Mouse (Mus musculus): ENCODE measurements around the gene Dll1. TPM values are rescaled to one million over a fixed set of nuclear protein-coding genes. Genes with fewer than 3 reads are reported as not detected.

Dll1 gene
- total RNA-seq, 2 experiments from 2014 or later = 8.8 to 14.0 TPM

DNA sequence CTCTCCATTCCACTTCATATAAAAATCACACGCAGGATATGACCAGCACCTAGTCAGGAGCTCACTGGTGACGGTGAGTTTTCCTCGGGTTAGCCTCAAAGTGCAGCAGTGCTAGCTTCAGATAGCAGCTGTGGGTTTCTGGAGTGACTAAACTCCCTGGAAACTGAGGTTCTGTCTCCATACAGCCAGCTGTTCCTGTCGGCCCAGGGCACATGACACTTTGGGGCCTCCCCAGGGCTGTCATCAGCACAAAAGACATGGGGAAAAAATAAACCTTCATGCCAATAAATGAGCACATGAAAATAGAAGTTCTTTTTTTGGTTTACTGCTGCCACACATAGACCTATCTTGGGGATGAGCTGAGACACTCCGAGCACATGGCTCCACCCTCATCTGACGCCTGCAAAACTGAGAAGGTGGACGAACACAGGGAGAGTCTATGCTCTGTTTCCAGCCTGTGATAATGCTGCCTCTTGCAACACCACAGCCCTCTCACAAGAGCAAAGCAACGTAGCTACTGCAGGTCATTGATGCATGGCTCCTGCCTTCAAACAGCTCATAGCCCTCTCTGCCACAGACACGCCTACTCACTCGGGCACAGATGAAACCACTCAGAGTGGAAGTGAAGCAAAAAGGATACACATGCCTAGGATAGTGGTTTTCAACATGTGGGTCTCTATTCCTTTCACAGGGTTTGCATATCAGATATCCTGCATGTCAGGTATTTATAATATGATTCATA lies 23.6 kb downstream of the Dll1 start:
- no peak overlapping the region for H3K4me3 ChIP-seq
- DNase-seq (ENCODE audit: low spot score in 2 of 2) = no peak
- no peak for TF ChIP-seq CTCF (conservative IDR thresholded peaks at IDR 0.05)

DNA sequence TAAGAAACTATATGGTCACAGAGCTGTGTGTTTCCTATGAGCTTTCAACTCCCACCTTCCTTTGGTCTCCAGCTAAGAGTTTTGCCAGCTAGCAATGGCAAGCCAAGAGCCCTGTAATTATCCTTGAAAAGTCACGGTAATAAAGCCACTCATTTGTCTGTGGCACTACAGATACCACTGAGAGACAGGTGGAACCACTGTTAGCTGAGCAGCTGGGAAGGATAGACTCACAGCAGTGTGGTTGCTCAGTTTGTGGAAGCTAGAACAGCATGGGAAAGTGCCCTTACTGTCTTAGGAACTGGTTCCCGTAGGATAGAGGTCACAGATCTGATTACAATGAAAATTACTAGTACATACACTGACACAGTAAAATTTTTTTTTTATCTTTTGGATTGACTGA lies 26.5 kb downstream of the Dll1 start:
- no peak for TF ChIP-seq CTCF (conservative IDR thresholded peaks at IDR 0.05)

More for the DNA sequence above, 23.6 kb downstream of the Dll1 start:
- no peak overlapping the region for H3K27ac ChIP-seq

GRCm38 (mm10) chr17:15343071-15343822 lies 33.4 kb downstream of the Dll1 start:
- TF ChIP-seq CTCF (conservative IDR thresholded peaks at IDR 0.05) = no peak
- Histone ChIP-seq H3K4me3 (no peak overlapping the region; the same call in 1 of the 2 replicates), H3K27ac (no peak overlapping the region)
- peak in 1 of 2 experiments; percentile 20 for DNase-seq (ENCODE audit: low spot score in 2 of 2)

More for the DNA sequence above, 26.5 kb downstream of the Dll1 start:
- Histone ChIP-seq H3K4me3 (no peak overlapping the region), H3K27ac (no peak overlapping the region)
- DNase-seq (ENCODE audit: low spot score in 2 of 2) = no peak

DNA sequence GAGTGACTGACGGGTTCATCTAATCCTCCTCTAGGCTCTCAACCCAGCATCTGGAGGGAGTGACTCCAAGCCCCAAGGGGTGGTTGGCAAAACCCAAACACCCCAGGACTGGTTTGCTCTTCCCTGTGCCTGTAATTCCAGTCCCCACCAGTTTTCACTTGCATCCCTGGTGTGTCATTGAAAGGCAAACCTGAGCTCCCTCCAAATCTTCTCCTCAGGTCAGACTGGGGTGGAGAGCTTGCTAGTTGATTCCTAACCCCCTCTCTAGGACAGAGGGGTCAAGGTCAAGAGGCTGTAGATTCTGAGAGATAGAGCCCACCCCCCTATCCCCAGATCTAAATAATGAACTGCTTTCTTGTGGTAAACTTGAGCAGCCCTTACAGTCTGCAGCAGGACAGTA lies 38.8 kb downstream of the Dll1 start:
- TF ChIP-seq CTCF (conservative IDR thresholded peaks at IDR 0.05) = no peak
- Histone ChIP-seq H3K27ac (no peak overlapping the region), H3K4me3 (no peak overlapping the region)
- DNase-seq (ENCODE audit: low spot score in 2 of 2) = no peak

DNA sequence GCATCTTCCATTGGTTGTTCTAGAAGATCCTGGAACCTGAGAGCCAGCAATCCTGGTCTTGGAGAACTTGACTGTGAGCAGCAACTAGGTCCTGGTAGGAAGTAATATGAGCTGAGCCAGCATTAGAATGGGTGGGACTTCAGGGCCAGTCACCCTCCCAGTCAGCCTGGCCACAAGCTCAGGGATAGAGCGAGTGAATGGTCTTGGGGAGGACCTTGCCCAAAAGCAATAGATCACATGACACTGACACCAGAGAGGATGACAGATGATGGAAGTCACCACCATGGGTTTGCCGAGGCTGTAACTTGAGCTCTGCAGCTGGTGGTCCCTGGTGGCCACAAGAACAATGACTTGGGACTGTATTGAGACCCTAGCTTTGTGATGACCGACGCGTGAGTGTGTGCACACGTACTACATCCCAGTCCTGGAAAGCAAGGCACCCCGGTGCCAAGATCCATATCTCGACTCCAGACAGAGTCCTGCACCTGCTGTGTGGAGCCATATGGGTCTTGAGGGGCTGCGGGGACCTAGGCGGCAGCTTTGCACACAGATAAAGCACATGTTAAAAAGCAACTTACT lies 46.8 kb downstream of the Dll1 start:
- no peak for TF ChIP-seq CTCF (conservative IDR thresholded peaks at IDR 0.05)
- DNase-seq (ENCODE audit: low spot score in 2 of 2) = no peak
- Histone ChIP-seq H3K27ac (no peak overlapping the region), H3K4me3 (no peak overlapping the region)

- Histone ChIP-seq H3K27ac (no peak overlapping the region), H3K4me3 (no peak overlapping the region)
- no peak for DNase-seq (ENCODE audit: low spot score in 2 of 2)
- TF ChIP-seq CTCF (conservative IDR thresholded peaks at IDR 0.05) = no peak
Observed at GRCm38 (mm10) chr17:15327106-15327505, 49.6 kb downstream of the Dll1 start.

- H3K4me3 ChIP-seq = no peak overlapping the region
- no peak for DNase-seq (ENCODE audit: low spot score in 2 of 2)
- H3K27ac ChIP-seq = no peak overlapping the region
- TF ChIP-seq CTCF (conservative IDR thresholded peaks at IDR 0.05) = no peak
Observed at GRCm38 (mm10) chr17:15325976-15326842, 50.5 kb downstream of the Dll1 start.

DNA sequence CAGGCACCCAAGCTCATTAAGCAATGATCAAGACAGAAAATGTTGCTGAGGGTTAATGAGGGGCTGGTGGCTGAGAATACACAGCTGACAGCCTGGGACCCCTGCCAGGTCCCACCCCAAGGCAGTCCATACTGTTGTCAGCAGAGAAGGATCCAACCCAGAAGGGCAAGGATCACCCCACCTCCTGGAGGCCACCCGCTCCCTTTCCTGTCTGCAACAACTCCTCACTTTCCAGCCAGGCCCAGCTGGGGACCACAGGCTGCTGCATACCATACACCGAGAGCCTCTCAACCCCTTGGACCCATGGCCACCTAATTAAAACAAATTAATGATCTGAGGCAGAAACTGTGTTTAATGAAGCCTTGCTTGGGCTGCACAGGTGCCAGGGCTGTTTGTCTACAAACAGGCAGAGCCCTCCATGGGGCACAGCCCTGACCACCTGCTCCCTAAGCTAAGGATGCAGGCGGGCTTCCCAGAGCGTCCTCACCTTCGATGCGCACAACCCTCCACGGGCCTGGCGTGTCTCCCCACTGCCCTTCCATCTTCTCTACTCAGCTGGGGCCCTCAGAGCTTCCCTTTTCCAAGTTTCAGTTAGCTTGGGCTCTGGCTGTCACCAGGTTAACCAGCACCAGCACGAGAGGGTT lies 53.4 kb downstream of the Dll1 start:
- Histone ChIP-seq H3K27ac (no peak overlapping the region), H3K4me3 (no peak overlapping the region)
- no peak for TF ChIP-seq CTCF (conservative IDR thresholded peaks at IDR 0.05)
- DNase-seq (ENCODE audit: low spot score in 2 of 2) = no peak

Other genes starting within 250 kb of the Dll1 start
- 10 to 100 TPM; 49.0 to 49.2 TPM for gene Fam120b, start 19.3 kb upstream of the Dll1 start, total RNA-seq (2021)
- gene Psmb1, start 122.9 kb upstream of the Dll1 start, total RNA-seq (2021) = 100 to 1,000 TPM; 122 to 130 TPM
- 10 to 100 TPM; 29.1 to 29.6 TPM for gene Tbp, start 123.0 kb upstream of the Dll1 start, total RNA-seq (2021)
- 10 to 100 TPM; 15.5 to 23.8 TPM for gene Pdcd2, start 150.4 kb upstream of the Dll1 start, total RNA-seq (2021)
- gene Prdm9, start 187.5 kb upstream of the Dll1 start, total RNA-seq (2021) = 1 to 10 TPM; 2.1 to 3.5 TPM

All from layer of hippocampus, adult 2 months (tissue).